8 mouse cellular contexts compared by ENCODE assay signal in genomic region chr11:20455865-20456648, GRCm38 (mm10).
DNase-seq lines count a peak whose midpoint lies in the region; ATAC-seq and TF ChIP-seq lines count a peak whose summit lies in the region.

No protein-coding gene starts in this region.

- peak overlapping the region; percentile 53 for H3K4me3 ChIP-seq in hindbrain, embryonic 13.5 days
- H3K4me3 ChIP-seq in liver, embryonic 13.5 days (replicated peaks): peak overlapping the region; percentile 60
- peak overlapping the region; percentile 77 for H3K4me3 ChIP-seq in small intestine, adult 2 months (ENCODE audit: low read depth, low read length)

- H3K9ac ChIP-seq in hindbrain, embryonic 13.5 days: peak overlapping the region; percentile 70
- no peak overlapping the region; the same call in 1 of the 2 replicates for H3K9ac ChIP-seq in liver, embryonic 13.5 days

- H3K27ac ChIP-seq in hindbrain, embryonic 13.5 days: no peak overlapping the region; the same call in 1 of the 2 replicates
- H3K27ac ChIP-seq in liver, embryonic 13.5 days: no peak overlapping the region
- no peak overlapping the region for H3K27ac ChIP-seq in small intestine, adult 2 months (ENCODE audit: insufficient read depth, low read depth, low read length)

- peak; percentile 64 for ATAC-seq in hindbrain, embryonic 13.5 days (ENCODE audit: low FRiP score)
- no peak for ATAC-seq in liver, embryonic 13.5 days (ENCODE audit: low read depth)

- no peak for TF ChIP-seq POLR2A in small intestine, adult 2 months (IDR thresholded peaks at IDR 0.05; ENCODE audit: low read depth, low read length)

- no peaks in the 10 kb centered on the region for H3K36me3 ChIP-seq in hindbrain, embryonic 13.5 days
- no peaks in the 10 kb centered on the region for H3K36me3 ChIP-seq in liver, embryonic 13.5 days
- no peaks in the 10 kb centered on the region for H3K36me3 ChIP-seq in small intestine, adult 2 months (ENCODE audit: control insufficient read depth, insufficient read depth, low read length)

- no peak for TF ChIP-seq CTCF in small intestine, adult 2 months (IDR thresholded peaks at IDR 0.05; ENCODE audit: extremely low read depth, insufficient read length, insufficient replicate concordance, low read depth, low read length)

- peak overlapping the region; percentile 93 for H3K4me2 ChIP-seq in hindbrain, embryonic 13.5 days
- peak overlapping the region; percentile 79 for H3K4me2 ChIP-seq in liver, embryonic 13.5 days

- DNase-seq in right cerebral cortex, postnatal 10 days (ENCODE audit: low spot score in 2 of 2): peak; percentile 46 to 53
- DNase-seq in right cerebral cortex, postnatal 14 days: no peak
- peak; percentile 82 for DNase-seq in embryo, embryonic 10 days (ENCODE audit: low spot score)
- no peak for DNase-seq in liver, embryonic 13.5 days
- no peak for DNase-seq in B cell, adult 2 months
- no peak for DNase-seq in frontal cortex, postnatal 25 days (ENCODE audit: low spot score in 2 of 2)

- 2% methylated on average over 19 of the region's 19 CpGs for WGBS in hindbrain, embryonic 13.5 days
- WGBS in liver, embryonic 13.5 days (ENCODE audit: insufficient replicate concordance): 10% methylated on average over 19 of the region's 19 CpGs
- 21% methylated on average over 19 of the region's 19 CpGs for WGBS in small intestine, adult 2 months

- H3K9me3 ChIP-seq in hindbrain, embryonic 13.5 days: no peaks in the 10 kb centered on the region
- H3K9me3 ChIP-seq in liver, embryonic 13.5 days (replicated peaks): no peaks in the 10 kb centered on the region

- H3K4me1 ChIP-seq in hindbrain, embryonic 13.5 days (replicated peaks): peaks cover 12% of the 10 kb centered on the region; the same call in 1 of the 2 replicates
- H3K4me1 ChIP-seq in liver, embryonic 13.5 days (replicated peaks): peaks cover 23% of the 10 kb centered on the region
- peaks cover 22% of the 10 kb centered on the region for H3K4me1 ChIP-seq in small intestine, adult 2 months (ENCODE audit: control insufficient read depth, insufficient read depth, insufficient read length, low read length)

- no peaks in the 10 kb centered on the region for H3K27me3 ChIP-seq in hindbrain, embryonic 13.5 days
- peaks cover 24% of the 10 kb centered on the region for H3K27me3 ChIP-seq in liver, embryonic 13.5 days
- H3K27me3 ChIP-seq in small intestine, adult 2 months (ENCODE audit: control insufficient read depth, insufficient read depth, low read length): no peaks in the 10 kb centered on the region

Comparison
In these comparisons a context has a peak if more than half of its experiments do, and no peak if none do; other contexts are left out.
1. DNase-seq: peak in right cerebral cortex, postnatal 10 days (2 of 2) and embryo, embryonic 10 days (single experiment); none in right cerebral cortex, postnatal 14 days (single experiment), liver, embryonic 13.5 days (single experiment), B cell, adult 2 months (0 of 2) and frontal cortex, postnatal 25 days (0 of 2).
2. Peak in every context shown above with its lines, with median percentiles within 50 percentile points of each other: H3K4me3 ChIP-seq.